Mouse (Mus musculus) olfactory bulb, adult 2 months (tissue): ENCODE measurements at regions not wholly inside any gene's neighbourhood (a gene's known extent, or its start where the extent isn't known, plus 50 kb on each side); places are given as distances from the start of the nearest gene placed in this dataset.

ENCODE experiments used
- CTCF ChIP-seq: fragments of 200-500 bp; IDR thresholded peaks from 2 replicates; pipeline ENCODE4 v1.5.1; 2012; ENCODE audit warnings: low read depth, mild to moderate bottlenecking, low read length, moderate library complexity; ENCODE audit not compliant: insufficient read depth
- POLR2A ChIP-seq: fragments of 200-500 bp; IDR thresholded peaks from 2 replicates; pipeline ENCODE4 v1.6.1; 2012; ENCODE audit warnings: mild to moderate bottlenecking, low read depth, low read length, moderate library complexity; ENCODE audit not compliant: insufficient read depth

GRCm38 (mm10) chr6:93488441-93488955, 545.2 kb upstream of the Adamts9 start:
- TF ChIP-seq CTCF (no peak), POLR2A (no peak)
